Mouse (Mus musculus) limb, embryonic 10.5 days (tissue): ENCODE results near the gene Ccnyl1. TPM values are rescaled to one million over a fixed set of nuclear protein-coding genes. Genes with fewer than 3 reads are reported as not detected.

Experiments
- DNase-seq: peaks from one replicate; pipeline ENCODE4 v3.0.0-alpha.2; 2017; ENCODE audit warnings: low spot score
- H3K27ac ChIP-seq: fragments of 300-500 bp; sonication (generic); 2 replicates; pipeline ENCODE4 v1.5.1; 2016; ENCODE audit warnings: mild to moderate bottlenecking
- H3K27me3 ChIP-seq: fragments of 300-500 bp; sonication (generic); 2 replicates; pipeline ENCODE4 v1.6.1; 2016; ENCODE audit warnings: low read depth, mild to moderate bottlenecking; ENCODE audit not compliant: poor library complexity, severe bottlenecking
- H3K36me3 ChIP-seq: fragments of 300-500 bp; sonication (generic); 2 replicates; pipeline ENCODE4 v1.6.1; 2016; ENCODE audit warnings: mild to moderate bottlenecking, moderate library complexity
- H3K4me1 ChIP-seq: fragments of 300-500 bp; sonication (generic); 2 replicates; pipeline ENCODE4 v1.6.1; 2016
- H3K4me3 ChIP-seq: fragments of 300-500 bp; sonication (generic); 2 replicates; pipeline ENCODE4 v1.5.1; 2016; ENCODE audit warnings: mild to moderate bottlenecking, moderate library complexity
- H3K9me3 ChIP-seq: fragments of 300-500 bp; sonication (generic); replicated peaks from 2 replicates; pipeline ENCODE4 v1.6.1; 2016; ENCODE audit warnings: mild to moderate bottlenecking
- WGBS: fragments of 180-500 bp; shearing (Covaris S2); methylation state at CpG from one replicate; pipeline ENCODE4 v1.1.7; 2016; 5-methylcytosine and 5-hydroxymethylcytosine counted together
- polyA plus RNA-seq: library from polyadenylated mRNA; unstranded; fragments of >200 nt; fragmentation: Nextera tagmentation; extraction: Ambion mirVana; gene quantifications from 2 replicates; pipeline ENCODE4 v1.2.1, GENCODE M21; 2016

Gene Ccnyl1
- polyA plus RNA-seq, 1 experiment from 2014 or later: 6.4 TPM

DNA sequence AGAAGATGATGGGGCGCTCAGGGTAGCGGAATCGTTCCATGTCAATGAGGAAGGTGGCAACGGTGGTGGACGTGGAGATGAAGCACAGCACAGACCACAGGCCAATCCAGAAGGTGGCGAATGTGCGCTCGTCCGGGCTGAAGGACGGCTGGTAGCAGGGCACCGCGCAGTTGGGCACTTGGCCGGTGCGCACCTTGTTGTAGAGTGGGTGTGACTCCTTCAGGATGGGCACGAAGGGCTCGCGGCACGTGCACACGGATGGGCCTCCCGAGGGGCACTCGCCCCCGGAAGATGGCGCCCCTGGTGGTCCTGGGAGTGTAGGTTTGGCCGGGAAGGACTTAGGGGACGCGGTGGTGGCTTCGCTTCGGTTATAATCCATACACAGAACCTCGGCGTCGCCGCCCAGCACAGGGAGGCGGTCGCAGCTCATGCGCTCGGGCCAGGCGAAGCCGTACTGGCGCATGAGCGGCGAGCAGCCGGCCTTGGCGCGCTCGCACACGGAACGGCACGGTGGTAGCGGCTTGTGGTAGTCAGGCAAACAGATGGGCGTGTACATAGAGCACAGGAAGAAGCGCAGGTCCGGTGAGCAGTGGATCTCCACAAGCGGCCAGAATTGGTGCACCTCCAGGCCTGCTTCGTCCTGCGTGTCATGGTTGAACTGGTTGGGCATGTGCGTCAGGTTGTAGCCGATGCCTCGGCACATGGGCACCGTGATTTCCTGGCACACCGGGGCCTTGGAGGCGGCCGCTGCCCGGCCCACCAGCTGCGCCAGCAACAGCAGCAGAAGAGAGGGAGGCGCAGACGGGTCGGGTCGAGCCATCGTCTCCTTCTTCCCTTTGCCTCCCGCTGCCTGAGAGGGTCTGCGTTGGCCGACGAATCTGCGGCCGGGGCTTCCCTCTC is 45.8 kb downstream of the Ccnyl1 start:
- peak overlapping the region; percentile 70 for H3K4me3 ChIP-seq
- peaks cover 46% of the 10 kb centered on the region for H3K4me1 ChIP-seq
- no peaks in the 10 kb centered on the region for H3K36me3 ChIP-seq
- WGBS: 9% methylated on average over 75 of the region's 75 CpGs
- H3K9me3 ChIP-seq: no peaks in the 10 kb centered on the region
- peak overlapping the region; percentile 21; the same call in 1 of the 2 replicates for H3K27ac ChIP-seq
- H3K27me3 ChIP-seq: peaks cover 78% of the 10 kb centered on the region
- DNase-seq: peak; percentile 77

DNA sequence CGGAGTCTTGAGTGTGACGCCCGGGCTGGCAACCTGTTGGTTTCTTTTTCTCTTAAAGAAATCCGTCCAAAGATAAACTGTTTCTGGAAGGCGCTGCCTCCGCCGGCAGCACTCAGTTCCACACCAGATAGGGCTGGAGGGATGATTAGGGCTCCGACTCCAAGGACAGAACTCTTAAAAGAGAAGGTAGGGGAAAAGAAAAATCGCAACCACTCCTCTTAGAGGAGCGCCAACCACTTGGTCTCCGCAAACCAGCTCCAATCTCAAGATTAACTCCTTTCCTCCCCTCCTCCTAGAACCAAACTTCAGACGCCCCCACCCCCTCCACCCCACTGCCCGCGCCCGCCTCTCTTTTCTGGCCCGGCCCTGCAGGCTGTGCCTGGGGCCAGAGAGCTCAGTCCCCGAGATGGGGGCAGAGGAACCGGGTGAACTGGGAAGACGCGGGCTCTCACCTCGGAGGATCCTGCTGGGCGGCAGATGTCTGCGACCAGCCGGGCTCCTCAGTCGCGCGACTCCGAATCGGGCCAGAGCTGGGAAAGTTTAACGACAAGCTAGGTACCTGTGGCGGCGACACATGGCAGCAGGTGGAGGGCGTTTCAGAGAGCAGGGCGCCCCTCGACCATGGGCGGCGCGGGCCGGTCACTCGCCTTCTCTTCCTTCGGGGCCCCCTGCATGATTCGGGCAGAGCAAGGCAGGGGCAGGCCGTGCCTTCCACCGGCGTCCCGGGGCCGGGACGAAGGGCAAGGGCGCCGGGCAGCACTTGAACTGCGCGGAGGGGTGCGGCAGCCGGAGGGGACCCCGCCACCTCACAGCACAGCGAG is 46.6 kb downstream of the Ccnyl1 start:
- H3K36me3 ChIP-seq: no peaks in the 10 kb centered on the region
- no peak for DNase-seq
- peak overlapping the region; percentile 74 for H3K27ac ChIP-seq
- peak overlapping the region; percentile 70 for H3K4me3 ChIP-seq
- peaks cover 69% of the 10 kb centered on the region for H3K27me3 ChIP-seq
- under 1% methylated on average over 56 of the region's 56 CpGs for WGBS
- H3K9me3 ChIP-seq: no peaks in the 10 kb centered on the region
- H3K4me1 ChIP-seq: peaks cover 46% of the 10 kb centered on the region

DNA sequence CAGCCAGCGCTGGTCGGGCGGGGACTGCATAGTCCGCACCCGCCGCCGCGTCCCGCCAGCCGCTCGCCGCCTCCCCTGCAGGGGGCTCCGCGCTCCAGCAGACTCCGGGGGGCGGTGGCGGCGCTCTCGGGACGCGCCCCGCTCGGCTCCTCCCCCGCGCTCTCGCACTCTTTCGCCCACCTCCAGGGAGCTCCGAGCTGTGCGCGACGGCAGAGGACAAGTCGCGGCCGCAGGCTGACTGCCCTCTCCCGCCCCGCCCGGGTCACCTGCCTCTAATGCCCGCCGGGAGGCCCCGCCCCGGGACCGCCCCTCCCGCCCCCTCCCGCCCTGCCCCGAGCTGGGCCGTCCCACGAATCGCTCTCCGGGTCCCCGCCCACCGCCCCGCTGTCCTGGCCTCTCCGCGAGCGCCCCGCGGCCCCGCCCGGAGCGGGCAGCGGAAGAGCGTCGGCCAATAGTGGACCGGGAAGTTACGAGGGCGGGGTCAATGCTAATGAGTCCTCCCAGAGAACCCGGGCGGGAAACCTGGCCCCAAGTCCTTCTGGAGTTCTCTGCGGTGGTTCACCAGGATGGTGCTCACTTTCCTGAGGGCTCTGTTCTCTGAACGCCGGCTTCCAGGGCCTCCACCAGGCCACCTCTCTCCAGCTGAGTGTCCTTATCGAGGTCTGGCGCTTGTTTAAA is 47.4 kb downstream of the Ccnyl1 start, which contains the start of gene Fzd5:
Fzd5 (minus strand) TSS at position 250 of the 678 bp plus-strand sequence.
- H3K4me1 ChIP-seq: peaks cover 46% of the 10 kb centered on the region
- peak within 1 kb of the TSS; percentile 74 for H3K27ac ChIP-seq
- H3K36me3 ChIP-seq: no peaks in the 10 kb centered on the region
- peak within 1 kb of the TSS; percentile 70 for H3K4me3 ChIP-seq
- no peaks in the 10 kb centered on the region for H3K9me3 ChIP-seq
- peak; percentile 97 for DNase-seq
- peaks cover 62% of the 10 kb centered on the region for H3K27me3 ChIP-seq
- under 1% methylated on average over 73 of the region's 73 CpGs for WGBS

DNA sequence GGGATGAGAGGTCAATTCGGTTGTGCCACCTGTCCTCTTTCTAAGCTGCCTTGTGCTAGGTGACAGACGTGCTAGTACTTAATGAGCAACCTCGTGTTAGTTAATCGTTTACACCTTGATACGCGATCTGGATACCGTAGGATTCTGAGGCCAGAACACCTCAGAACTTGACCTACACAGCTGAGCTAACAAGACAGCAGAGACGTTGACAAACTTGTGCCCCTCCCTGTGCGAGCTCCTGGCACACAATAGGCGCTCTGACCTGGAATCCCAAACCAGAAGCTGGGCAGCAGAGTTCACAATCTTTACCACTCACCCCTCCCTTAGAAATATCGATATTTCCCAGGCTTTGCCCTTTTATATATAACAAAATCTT is 47.9 kb downstream of the Ccnyl1 start:
- peaks cover 57% of the 10 kb centered on the region for H3K27me3 ChIP-seq
- peak overlapping the region; percentile 70 for H3K4me3 ChIP-seq
- H3K36me3 ChIP-seq: no peaks in the 10 kb centered on the region
- no peaks in the 10 kb centered on the region for H3K9me3 ChIP-seq
- no peak for DNase-seq
- peaks cover 46% of the 10 kb centered on the region for H3K4me1 ChIP-seq
- H3K27ac ChIP-seq: 0 out of 2 replicates have a peak overlapping the region, but pooled peaks have one; percentile 74
- under 1% methylated on average over 11 of the region's 11 CpGs for WGBS

DNA sequence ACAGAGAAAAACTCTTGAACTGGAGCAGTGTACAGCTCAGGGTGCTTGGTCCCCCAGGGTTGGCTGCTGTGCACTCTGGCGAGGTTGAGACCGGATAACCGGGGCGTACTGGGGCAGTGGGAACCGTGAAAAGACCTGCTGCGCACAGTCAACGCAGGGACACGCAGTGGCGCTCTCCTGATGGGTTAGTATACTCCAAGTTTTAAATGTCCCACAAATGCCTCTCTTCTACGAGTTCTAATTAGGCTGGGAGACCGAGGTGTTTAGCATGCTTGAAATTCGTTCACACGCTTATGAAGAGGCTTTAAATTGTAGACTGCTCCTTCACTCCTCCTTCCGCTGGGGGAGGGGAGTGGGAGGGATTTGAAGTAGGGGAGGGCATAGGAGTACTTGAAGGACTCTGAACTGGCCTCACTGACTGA is 48.4 kb downstream of the Ccnyl1 start:
- Histone ChIP-seq H3K27ac (peak overlapping the region; percentile 16; the same call in 1 of the 2 replicates), H3K9me3 (no peaks in the 10 kb centered on the region), H3K4me3 (peak overlapping the region; percentile 70), H3K36me3 (no peaks in the 10 kb centered on the region), H3K4me1 (peaks cover 46% of the 10 kb centered on the region), H3K27me3 (peaks cover 52% of the 10 kb centered on the region)
- DNase-seq: peak; percentile 58
- under 1% methylated on average over 14 of the region's 14 CpGs for WGBS

DNA sequence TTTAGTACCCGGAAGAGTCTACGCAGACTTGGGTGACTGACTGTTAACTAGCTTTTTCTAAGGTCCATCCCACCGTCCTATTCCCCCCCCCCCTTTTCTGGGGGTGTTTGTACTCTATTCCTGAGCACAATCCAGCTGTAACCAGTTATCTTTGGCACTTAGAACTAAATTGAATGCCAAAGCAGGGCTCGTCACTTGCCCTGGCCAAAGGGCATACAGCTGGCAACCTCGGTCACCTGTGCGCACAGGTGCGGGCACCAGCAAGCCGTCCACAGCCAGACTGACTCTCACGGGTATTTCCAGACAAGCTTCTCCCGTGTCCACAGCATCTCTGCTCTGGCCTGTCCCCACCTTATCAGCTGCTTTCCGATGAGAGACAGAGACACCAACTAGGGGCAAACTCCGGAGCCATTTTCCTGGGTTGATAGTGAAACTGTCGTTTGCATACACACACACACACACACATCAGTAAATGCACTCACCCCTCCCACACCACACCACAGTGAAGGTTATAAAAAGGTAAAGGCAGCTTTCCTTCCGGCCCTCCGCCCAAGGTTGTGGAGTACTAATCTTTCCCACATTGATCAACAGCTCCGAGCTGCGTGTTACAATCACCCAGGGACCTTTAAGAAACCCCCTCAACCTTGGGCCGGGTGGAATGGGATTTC is 52.6 kb downstream of the Ccnyl1 start:
- H3K4me3 ChIP-seq: no peak overlapping the region
- no peaks in the 10 kb centered on the region for H3K36me3 ChIP-seq
- WGBS: 90% methylated on average over 18 of the region's 18 CpGs
- peaks cover 13% of the 10 kb centered on the region for H3K4me1 ChIP-seq
- no peaks in the 10 kb centered on the region for H3K9me3 ChIP-seq
- DNase-seq: no peak
- no peak overlapping the region for H3K27ac ChIP-seq
- H3K27me3 ChIP-seq: peaks cover 18% of the 10 kb centered on the region

DNA sequence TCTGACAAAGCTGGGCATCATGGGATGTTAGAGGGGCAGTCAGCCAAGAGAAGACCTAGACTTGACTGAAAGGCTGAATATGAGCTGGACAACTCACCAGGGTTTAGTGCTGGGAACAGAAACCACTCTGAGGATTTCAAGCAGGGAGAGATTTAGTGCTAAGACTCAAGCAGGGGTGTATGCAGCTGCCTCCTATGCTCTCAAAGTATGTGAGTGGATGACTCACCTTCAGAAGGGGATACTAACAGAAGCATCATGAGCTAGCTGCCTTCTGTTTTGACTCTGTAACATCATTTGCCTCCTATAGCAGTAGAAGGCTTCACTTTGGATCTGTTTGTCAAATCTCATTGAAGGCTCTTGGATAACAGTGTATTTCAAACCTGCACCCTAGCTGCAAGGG is 54.4 kb downstream of the Ccnyl1 start:
- H3K27ac ChIP-seq: no peak overlapping the region
- no peaks in the 10 kb centered on the region for H3K36me3 ChIP-seq
- H3K27me3 ChIP-seq: peaks cover 17% of the 10 kb centered on the region; the same call in 1 of the 2 replicates
- peaks cover 10% of the 10 kb centered on the region for H3K4me1 ChIP-seq
- no peaks in the 10 kb centered on the region for H3K9me3 ChIP-seq
- H3K4me3 ChIP-seq: no peak overlapping the region
- DNase-seq: no peak

DNA sequence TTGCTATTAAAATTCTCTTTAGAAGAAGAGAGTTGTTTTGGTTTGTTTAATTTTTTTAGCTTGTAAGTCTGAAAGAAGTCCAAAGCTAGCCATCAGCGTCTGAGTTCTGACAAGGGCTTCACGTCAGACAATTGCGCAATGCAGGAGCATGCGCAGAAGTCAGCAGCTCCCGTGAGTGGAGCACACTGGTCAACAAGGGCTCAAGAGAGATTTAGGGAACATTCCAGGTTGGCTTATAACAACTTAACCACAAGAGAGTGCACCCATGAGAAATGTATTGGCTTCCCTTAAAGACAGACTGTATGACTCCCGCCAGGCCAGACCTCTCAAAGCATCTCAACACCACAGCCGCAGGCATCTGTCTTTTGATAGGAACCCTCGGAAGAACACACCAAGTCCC is 62.9 kb downstream of the Ccnyl1 start:
- no peak overlapping the region for H3K27ac ChIP-seq
- peaks cover 10% of the 10 kb centered on the region for H3K4me1 ChIP-seq
- DNase-seq: no peak
- no peak overlapping the region for H3K4me3 ChIP-seq
- 88% methylated on average over 8 of the region's 8 CpGs for WGBS
- H3K9me3 ChIP-seq: no peaks in the 10 kb centered on the region
- no peaks in the 10 kb centered on the region for H3K36me3 ChIP-seq
- peaks cover 8% of the 10 kb centered on the region; the same call in 1 of the 2 replicates for H3K27me3 ChIP-seq

DNA sequence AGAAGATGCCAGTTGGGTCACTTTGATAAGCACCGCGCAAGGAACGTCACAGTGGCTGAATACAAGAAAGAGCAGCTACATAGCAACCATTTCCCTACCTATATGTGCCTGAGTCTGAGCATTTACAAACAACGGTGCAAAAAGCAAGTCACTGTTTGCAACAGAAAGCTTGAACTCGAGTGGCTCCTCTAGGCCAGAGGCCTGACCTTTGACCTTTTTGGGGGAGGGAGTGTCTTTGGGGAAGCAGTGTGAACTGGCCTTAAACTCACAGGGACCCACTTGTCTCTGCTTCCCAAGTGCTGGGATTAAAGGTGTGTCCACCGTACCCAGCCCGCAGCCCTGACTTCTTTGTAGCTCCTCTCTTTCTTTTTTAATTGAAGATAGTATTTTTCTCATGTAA is 63.4 kb downstream of the Ccnyl1 start:
- no peak for DNase-seq
- Histone ChIP-seq H3K4me3 (no peak overlapping the region), H3K27me3 (peaks cover 3% of the 10 kb centered on the region; the same call in 1 of the 2 replicates), H3K27ac (no peak overlapping the region), H3K9me3 (no peaks in the 10 kb centered on the region), H3K36me3 (no peaks in the 10 kb centered on the region), H3K4me1 (peaks cover 5% of the 10 kb centered on the region)
- 76% methylated on average over 7 of the region's 7 CpGs for WGBS

DNA sequence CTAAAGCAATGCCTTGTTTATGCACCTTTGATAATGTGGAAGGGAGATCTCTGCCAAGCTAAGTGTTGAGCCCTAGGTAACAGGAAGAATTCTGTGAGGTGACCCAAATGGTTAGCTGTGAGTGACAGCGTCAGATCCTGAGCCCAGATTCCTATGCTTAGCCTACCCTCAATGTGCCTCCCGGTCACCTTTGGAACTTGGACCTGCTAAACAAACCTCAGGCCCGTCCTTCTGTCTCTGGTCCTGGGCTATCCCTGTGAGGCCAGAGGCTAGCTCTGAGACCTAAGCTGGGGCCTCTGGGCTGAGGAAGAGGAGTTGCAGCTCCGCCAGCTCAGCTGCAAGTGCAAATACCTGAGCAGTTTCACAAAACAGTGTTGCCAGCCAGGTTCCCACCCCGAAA is 64.4 kb downstream of the Ccnyl1 start:
- WGBS: 95% methylated on average over 5 of the region's 5 CpGs
- Histone ChIP-seq H3K27me3 (no peaks in the 10 kb centered on the region), H3K36me3 (no peaks in the 10 kb centered on the region), H3K9me3 (no peaks in the 10 kb centered on the region), H3K4me3 (no peak overlapping the region), H3K4me1 (no peaks in the 10 kb centered on the region), H3K27ac (no peak overlapping the region)
- no peak for DNase-seq

DNA sequence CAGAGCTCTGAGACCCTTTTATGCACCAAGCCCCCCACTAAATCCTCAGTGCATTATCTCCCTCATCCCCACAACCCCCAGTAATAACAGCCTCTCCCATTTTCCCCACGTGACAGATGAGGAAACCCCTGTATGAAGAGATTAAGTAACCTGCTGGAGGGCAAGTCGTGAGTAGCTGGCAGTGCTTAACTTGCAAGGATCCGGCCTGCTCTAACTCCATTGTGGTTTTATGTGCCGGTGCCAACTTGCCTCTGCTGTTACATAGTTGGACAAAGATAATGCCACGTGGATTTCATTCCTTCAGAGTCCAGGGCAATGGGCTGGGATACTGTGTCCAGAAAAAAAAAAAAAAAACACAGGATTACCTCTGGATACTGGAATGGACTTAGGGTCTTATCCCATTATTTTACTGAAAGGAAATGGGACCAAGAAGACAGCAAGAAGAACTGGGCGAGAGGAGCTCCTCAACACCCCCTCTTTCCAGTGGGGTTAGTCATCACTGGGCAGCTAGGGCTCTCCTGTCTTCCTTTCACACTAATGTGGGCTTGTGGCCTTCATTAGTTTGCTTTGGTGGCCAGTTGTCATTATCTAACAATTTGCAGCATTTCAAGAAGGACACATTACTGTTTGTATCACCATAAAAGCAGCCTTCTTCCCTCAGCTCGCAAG is 65.8 kb downstream of the Ccnyl1 start:
- no peaks in the 10 kb centered on the region for H3K9me3 ChIP-seq
- 76% methylated on average over 7 of the region's 7 CpGs for WGBS
- H3K4me1 ChIP-seq: no peaks in the 10 kb centered on the region
- no peaks in the 10 kb centered on the region for H3K36me3 ChIP-seq
- DNase-seq: no peak
- no peak overlapping the region for H3K27ac ChIP-seq
- H3K27me3 ChIP-seq: no peaks in the 10 kb centered on the region
- no peak overlapping the region for H3K4me3 ChIP-seq

DNA sequence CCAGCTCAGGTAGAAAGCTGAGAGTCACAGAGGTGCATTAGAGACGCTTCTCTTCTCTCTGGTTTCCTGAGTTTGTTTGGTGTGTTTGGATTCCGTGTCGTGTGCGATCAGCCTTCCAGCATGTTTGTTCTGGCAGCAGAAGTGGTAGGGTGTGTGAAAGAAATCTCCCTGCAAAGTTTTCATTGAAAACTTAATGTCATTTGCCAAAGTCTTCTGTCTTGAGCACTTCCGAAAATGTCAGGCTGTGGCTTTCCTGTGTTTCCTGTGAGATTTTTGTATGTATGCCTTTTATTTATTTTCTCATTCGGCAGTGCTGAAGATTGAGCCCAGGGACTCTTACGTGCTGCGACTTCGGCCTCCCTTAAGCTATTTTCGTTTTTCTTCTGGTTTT is 66.4 kb downstream of the Ccnyl1 start:
- no peaks in the 10 kb centered on the region for H3K9me3 ChIP-seq

More for the DNA sequence above, 66.4 kb downstream of the Ccnyl1 start:
- Histone ChIP-seq H3K27me3 (no peaks in the 10 kb centered on the region), H3K4me1 (no peaks in the 10 kb centered on the region), H3K36me3 (no peaks in the 10 kb centered on the region), H3K4me3 (no peak overlapping the region), H3K27ac (no peak overlapping the region)
- 84% methylated on average over 10 of the region's 10 CpGs for WGBS
- DNase-seq: no peak
